Mouse (Mus musculus) megakaryocyte-erythroid progenitor cell, adult 5-6 weeks (primary cell): ENCODE measurements around the gene Pou2f1. TPM values are rescaled to one million over a fixed set of nuclear protein-coding genes. Genes with fewer than 3 reads are reported as not detected.
A peak's percentile ranks its signal among the peaks of the same experiment; 100 is the strongest.

Experiments used
- ATAC-seq: replicated peaks from 2 replicates; pipeline ENCODE4 v1.8.0; 2016; ENCODE audit warnings: mild to moderate bottlenecking, inconsistent platforms; ENCODE audit not compliant: severe bottlenecking, poor library complexity, low FRiP score, low TSS enrichment
- total RNA-seq, 2 experiments: library from RNA; stranded (forward) in 1 of 2; stranded (reverse) in 1 of 2; fragments of 200-1000, 215-1000 nt in 1 of 2; fragments of >200 nt in 1 of 2; fragmentation: Nextera tagmentation in 1 of 2; gene quantifications; 2 replicates each; pipeline ENCODE4 v1.2.3; 2014 to 2017

Pou2f1 gene
- total RNA-seq, 2 experiments from 2014 or later = 13.0 to 28.8 TPM

DNA sequence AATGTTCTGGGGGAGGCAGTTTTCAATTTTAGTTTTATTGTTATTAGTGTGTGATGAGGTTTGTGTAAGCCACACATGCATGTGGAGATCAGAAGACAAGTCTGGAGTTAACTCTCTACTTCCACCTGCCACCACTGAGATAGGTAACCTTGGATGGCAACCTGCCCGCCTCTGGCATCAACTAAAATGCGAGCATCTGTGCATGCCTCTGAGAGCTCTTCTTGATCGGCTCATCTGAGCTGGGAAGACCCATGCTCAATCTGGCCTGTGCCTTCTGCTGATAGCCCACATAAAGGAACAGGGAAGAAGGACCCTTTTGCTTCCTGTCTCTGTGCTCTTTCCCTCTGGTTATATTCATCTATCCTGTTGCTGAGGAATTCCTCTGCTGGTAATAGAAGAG, 93.0 kb downstream of the Pou2f1 start:
- ATAC-seq = no peak

GRCm38 (mm10) chr1:165908806-165909205, 93.7 kb downstream of the Pou2f1 start:
- no peak for ATAC-seq

GRCm38 (mm10) chr1:165908153-165908552, 94.3 kb downstream of the Pou2f1 start:
- ATAC-seq = no peak

GRCm38 (mm10) chr1:165903596-165903995, 98.9 kb downstream of the Pou2f1 start:
- ATAC-seq = no peak

- peak; percentile 78 for ATAC-seq
These were observed 110.8 kb downstream of the Pou2f1 start for GRCm38 (mm10) chr1:165891686-165892085.

DNA sequence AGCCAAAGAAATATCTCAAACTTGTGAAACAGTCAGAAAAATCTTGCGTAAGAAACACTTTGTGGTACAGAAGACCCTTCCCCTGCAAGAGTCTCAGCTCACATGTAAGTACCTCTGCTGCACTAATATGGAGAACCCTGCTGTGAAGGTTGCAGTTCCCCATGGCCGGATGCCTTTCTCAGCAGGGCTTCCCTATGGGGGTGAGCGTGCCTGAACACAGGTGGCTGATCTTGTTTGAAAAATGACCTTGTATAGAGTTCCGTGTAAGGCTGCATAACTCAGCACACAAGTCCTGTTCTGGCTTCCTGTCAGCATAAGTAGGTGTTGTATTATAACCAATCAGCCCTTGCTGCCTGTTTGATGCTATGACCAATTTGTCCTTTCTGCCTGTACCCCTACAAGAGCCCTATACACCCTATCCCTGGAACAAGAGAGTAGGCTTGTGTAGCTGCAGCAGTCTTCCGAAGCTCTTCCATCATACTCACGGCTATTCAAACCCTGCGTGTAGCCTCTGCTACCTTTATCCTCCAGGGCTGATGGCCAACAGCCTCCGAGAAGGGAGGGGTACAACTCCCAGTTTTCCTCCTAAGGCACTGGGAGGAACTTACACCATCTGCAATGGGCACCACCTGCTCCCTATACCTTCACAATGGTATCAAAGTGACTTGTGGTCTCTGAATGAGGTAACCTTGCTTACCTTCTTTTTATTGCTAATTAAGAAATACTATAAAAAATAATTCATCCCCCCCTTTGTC, 120.2 kb downstream of the Pou2f1 start:
- ATAC-seq = no peak

GRCm38 (mm10) chr1:165878751-165879150, 123.7 kb downstream of the Pou2f1 start:
- no peak for ATAC-seq

DNA sequence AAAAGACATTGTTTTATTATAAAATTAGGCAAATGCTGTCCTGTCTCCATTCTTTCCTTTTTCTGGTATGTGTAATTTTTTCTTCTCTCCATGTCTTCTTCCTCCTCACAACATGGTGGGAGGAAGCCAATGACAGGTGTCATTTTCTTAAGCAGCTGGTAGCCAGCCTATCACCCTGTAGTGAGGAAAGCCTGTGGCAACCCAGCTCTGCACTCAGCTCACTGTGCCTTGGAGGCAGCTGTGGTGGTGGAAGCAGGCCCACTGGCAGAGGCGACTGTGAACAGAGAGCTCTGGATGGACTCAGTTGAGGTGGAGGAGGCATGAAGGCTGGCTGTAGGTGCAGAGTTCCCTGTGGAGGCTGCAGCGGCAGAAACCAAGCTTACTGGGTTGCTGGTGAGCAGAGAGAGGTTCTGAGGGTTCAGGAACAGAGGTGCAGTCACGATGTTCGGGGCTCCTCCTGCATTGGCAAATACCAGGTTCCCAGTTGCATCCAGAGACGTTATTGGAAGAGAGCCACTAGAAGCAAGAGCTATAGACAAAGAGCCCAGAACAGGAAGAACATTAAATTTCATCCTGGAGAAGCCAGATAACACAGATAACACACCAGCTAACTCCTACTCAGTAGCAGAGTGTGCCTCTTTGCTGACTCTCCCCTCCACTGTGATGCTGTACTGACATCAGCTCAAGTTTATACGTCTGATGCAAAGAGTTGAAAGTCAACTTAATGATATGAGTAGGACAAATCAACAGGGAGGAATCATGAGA, 126.8 kb downstream of the Pou2f1 start:
- peak; percentile 88 for ATAC-seq

GRCm38 (mm10) chr1:165874645-165875044, 127.8 kb downstream of the Pou2f1 start:
- no peak for ATAC-seq

DNA sequence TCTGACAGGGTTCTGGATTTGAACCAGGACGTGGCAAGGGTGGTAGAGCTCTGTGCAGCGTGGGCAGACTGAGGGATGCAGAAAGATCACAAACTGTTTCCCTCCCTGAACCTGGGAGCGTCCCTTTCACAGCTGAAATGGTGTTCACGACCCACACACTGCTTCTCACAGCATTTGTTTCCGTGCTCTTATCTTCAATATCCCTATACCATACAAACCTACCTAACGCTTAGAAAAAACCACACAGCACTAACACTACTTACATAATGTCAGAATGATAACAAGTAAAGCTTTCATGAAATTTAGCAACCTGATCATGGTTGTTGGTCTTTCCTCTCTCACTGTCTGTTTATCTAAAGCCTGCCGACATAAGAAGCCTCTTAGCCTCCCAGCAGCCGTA, 133.8 kb downstream of the Pou2f1 start:
- peak; percentile 81 for ATAC-seq

GRCm38 (mm10) chr1:165866630-165867280, 135.7 kb downstream of the Pou2f1 start:
- ATAC-seq = no peak

DNA sequence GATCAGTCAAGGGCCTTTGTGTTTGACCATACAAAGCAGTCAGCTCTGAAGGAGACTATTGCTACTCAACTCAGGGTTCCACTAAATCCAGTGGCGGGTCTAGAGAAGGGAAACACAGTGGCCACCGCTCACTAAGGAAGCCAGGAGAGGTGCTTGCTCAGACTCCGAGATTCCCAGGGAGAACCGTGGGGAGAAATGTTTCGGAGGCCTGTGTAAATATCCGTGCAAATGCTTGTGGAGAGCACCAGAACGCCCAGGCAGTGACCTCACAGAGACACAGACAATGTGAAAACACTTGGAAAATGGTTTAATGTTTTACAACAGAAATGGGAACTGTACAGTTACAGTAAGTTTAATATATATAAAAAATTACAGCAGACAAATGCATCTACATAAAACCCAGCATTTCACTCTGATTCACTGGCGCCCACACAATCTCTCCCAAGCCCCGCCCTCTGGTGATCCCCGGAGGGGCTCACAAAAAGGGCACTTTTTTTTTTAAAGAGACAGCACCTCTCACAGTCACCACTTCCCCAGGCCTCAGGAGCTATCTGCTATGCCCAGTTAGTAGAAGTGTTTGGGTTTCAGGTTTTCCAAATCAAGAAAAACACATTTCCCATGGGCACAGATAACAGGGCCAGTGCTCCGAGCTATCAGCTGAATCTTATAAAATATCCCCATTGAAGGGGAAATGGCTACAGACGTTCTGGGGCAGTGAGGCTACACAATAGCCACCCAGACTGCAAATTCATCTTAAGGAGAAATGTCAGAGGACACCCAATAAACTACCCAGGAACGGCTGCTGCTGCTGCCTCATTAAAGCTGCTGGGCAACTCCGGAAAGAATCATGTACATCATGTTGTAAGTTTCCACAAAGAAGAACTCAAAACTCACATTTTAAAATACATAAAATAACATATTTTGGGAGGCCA, 137.3 kb downstream of the Pou2f1 start:
- ATAC-seq = peak; percentile 53; the same call in 1 of the 2 replicates

GRCm38 (mm10) chr1:165862059-165862458, 140.4 kb downstream of the Pou2f1 start:
- ATAC-seq = no peak

GRCm38 (mm10) chr1:165861235-165861609, 141.3 kb downstream of the Pou2f1 start:
- ATAC-seq = no peak

DNA sequence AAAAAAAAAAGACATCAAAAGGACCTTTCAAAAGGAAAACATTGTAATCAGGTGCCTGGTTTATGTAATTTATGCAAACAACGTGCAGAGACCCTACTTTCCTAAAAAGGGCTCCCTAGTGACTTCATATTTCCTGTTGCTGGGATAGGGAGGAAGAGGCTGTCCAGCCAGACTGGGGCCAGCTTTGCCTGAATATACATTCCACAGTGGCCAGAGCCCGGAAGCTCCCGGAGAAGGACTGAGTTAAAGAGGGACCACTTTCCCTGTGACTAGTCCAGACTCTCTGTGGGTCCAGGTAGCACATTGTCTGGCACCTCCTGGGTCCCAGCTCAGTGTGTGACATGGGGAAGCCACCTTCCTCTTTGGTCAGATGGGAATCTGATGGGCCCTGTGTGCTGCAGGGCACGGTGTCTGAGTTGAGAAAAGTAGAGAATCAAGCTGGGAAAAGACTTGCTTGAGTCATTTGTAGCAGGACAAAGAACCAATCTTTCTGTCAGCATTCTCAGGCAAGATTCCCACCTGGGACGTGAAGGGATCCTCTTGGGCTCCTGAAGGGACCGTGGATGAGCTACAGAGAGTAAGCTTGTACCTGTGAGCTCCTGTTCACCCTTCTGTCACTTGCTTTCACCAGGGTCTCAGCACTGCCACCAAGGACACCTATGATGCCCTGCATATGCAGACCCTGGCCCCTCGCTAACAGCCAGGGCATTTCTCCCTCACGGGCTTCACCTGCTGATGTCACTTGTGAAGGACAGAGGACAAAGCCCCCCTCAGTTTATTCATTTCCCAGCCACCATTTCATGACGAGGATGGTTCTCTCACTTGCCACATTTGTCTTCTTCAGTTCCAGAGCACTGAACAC, 141.9 kb downstream of the Pou2f1 start:
- no peak for ATAC-seq

- peak; percentile 56 for ATAC-seq
These were observed 144.1 kb downstream of the Pou2f1 start for GRCm38 (mm10) chr1:165858356-165858755.

DNA sequence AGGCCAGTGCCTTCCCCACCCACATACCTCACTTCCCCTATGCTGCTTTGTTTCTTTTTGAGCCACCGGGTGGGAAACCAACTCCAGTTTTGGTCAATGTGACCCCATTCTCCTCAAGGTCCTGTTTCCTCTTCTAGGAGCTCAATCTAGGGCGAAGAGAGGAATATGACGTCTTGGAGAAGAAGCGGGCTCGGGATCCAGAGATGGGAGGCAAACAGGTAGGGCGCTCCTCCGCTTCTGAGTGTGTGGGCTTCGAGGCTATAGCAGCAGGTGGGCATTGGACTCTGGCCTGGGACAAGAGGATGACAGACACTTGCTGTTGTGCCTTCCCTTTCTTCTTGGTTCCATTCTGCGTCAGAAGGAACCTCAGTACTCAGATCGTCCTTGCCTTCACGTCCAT, 145.2 kb downstream of the Pou2f1 start:
- no peak for ATAC-seq

- no peak for ATAC-seq
These were observed 146.5 kb downstream of the Pou2f1 start for GRCm38 (mm10) chr1:165855759-165856545.
